Mouse (Mus musculus): ENCODE results near the gene Plekhg1.

DNA sequence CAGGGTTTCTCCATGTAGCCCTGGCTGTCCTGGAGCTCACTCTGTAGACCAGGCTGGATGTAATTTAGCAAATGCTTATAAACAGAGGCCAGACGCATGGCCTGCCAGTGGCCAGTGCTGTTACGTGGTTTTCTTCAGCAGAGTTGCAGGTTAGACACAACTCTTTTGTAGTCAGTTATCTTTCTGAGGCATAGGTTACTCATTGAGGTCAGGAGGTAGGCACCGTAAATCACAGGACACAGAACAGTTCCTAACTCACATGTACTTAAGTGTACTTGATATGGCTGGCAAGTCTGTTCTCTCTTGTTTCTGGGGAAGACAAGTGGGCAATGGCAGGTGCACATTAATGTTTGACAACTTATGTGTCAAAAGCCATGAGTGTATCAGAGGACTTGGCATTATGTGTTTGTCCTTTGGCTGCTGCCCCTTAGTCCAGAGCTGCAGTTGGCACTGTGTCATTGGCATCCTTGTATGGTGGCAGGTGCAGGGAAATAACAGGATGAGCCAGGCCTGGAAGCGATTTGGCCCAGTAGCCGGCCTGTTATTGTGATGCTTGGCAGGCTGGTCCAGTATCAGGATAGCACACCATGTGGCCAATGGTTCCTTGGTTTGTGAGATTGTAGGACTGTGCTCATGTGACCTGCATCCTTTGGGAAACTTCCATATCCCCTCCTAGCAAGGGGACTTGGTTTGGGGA lies 238.8 kb downstream of the Plekhg1 start:
- TF ChIP-seq CTCF (IDR thresholded peaks at IDR 0.05; ENCODE audit: low read depth) (no peak), EP300 (optimal IDR thresholded peaks at IDR 0.05) (no peak)
